Mouse (Mus musculus) cerebellum, adult 2 months (tissue): ENCODE measurements around the gene Dll1. TPM values are rescaled to one million over a fixed set of nuclear protein-coding genes. Genes with fewer than 3 reads are reported as not detected.

Experiments
- DNase-seq, 2 experiments: peaks; one replicate each; pipeline ENCODE4 v3.0.0; 2021
- H3K27ac ChIP-seq: fragments of 200-500 bp; 2 replicates; pipeline ENCODE4 v1.5.1; 2012; ENCODE audit warnings: low read length, control low read depth, inconsistent platforms; ENCODE audit not compliant: insufficient read depth
- H3K27me3 ChIP-seq: fragments of 200-500 bp; 2 replicates; pipeline ENCODE4 v1.6.1; 2012; ENCODE audit warnings: inconsistent platforms, mild to moderate bottlenecking, low read length, moderate library complexity; ENCODE audit not compliant: control insufficient read depth, insufficient read depth
- H3K4me1 ChIP-seq: fragments of 200-500 bp; 2 replicates; pipeline ENCODE4 v1.6.1; 2011; ENCODE audit warnings: low read length; ENCODE audit not compliant: control insufficient read depth, insufficient read depth
- H3K4me3 ChIP-seq: fragments of 200-500 bp; replicated peaks from 2 replicates; pipeline ENCODE3; 2011; ENCODE audit warnings: mild to moderate bottlenecking, low read depth, low read length, control low read depth; ENCODE audit not compliant: insufficient read depth
- CTCF ChIP-seq: fragments of 200-500 bp; IDR thresholded peaks from 2 replicates; pipeline ENCODE4 v1.5.1; 2011; ENCODE audit warnings: low read depth, mild to moderate bottlenecking, control low read depth, low read length, moderate library complexity, borderline replicate concordance; ENCODE audit not compliant: insufficient read depth
- POLR2A ChIP-seq: fragments of 200-500 bp; IDR thresholded peaks from 2 replicates; pipeline ENCODE4 v1.6.1; 2011; ENCODE audit warnings: low read length, control low read depth, borderline replicate concordance; ENCODE audit not compliant: insufficient read depth
- WGBS: fragments of 180-500 bp; shearing (Covaris S2); methylation state at CpG from one replicate; pipeline ENCODE4 v1.1.7; 2018; 5-methylcytosine and 5-hydroxymethylcytosine counted together
- polyA plus RNA-seq: library from polyadenylated mRNA; depleted of rRNA; stranded (reverse); fragments of >200 nt; gene quantifications from 2 replicates; pipeline ENCODE4 v1.2.3, GENCODE M21; 2012

Dll1 gene
- polyA plus RNA-seq, 1 experiment = 6.2 TPM

DNA sequence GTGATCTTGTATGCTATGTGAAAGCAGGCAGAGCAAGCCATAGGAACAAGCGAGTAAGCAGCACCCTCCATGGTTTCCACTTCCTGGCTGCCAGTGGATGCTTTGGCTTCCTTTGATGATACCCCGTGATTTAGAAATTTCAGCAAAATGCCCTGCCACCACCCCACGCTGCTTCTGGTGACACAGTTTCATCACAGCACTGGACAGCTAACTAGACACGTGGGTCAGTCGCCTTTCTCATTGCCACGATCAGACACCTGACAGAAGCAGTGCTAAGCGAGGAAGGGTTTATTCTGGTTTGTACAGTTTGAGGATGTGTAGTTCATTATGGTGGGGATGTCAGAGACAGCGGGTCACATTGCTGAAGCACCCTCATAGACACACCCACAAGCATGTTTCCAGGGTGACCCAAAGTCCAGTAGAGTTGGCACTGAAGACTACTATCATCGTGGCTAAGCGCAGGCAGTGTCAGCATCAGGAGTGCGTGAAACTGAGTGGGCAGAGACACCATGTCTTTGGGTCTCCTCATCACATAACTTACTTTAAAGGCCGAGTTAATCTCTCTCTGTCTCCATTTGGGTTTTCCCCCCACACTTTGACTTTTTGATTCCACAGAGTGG lies 40.0 kb upstream of the Dll1 start:
- WGBS = 92% methylated on average over 12 of the region's 12 CpGs

DNA sequence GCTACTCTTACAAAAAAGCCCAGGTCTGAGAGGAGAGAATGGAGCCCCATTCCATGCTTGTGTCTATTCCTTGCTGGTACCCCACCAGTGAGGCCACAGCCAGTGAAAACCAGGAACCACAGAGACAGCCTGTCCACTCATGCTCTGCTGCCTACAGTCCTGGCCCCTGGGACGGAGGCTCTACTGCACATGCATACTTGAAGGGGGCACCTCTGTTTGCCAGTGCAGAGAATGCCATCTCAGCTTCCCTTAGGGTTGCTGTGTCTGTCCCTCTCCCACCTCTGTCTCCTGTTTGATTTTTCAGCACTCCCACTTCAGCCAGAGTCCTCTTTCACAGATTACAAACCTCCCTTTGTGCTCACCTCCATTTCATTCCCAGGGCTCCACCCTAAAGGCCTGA lies 34.2 kb upstream of the Dll1 start:
- Histone ChIP-seq H3K27me3 (no peaks in the 10 kb centered on the region), H3K27ac (no peak overlapping the region), H3K4me3 (no peak overlapping the region), H3K4me1 (no peaks in the 10 kb centered on the region)
- DNase-seq = no peak
- TF ChIP-seq POLR2A (no peak), CTCF (no peak)
- 100% methylated on average over 1 of the region's 1 CpGs for WGBS

More for the DNA sequence above, 40.0 kb upstream of the Dll1 start:
- Histone ChIP-seq H3K27me3 (no peaks in the 10 kb centered on the region), H3K4me3 (no peak overlapping the region), H3K4me1 (no peaks in the 10 kb centered on the region), H3K27ac (no peak overlapping the region)
- DNase-seq = no peak
- TF ChIP-seq POLR2A = no peak
- TF ChIP-seq CTCF = no peak

DNA sequence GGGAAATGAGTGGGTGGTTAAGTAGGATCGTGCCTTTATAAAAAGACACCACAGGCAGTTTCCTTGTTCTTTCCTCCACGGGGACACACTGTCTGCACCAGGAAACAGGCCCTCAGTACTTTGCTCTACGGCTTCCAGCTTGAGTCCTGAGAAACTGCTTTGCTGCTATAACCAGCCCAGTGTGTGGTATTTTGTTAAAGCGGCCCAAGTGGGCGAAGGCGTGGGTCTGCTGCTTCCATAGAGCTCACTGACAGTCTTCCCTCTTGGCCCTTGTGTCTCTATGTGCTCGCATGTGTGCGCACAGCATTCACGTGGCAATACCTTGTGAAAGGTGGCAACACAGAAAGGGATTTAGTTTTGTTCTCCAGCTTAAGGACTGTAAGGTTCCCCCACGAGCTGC lies 32.6 kb upstream of the Dll1 start:
- no peak for DNase-seq
- no peaks in the 10 kb centered on the region for H3K4me1 ChIP-seq
- H3K4me3 ChIP-seq = no peak overlapping the region
- H3K27me3 ChIP-seq = no peaks in the 10 kb centered on the region
- WGBS = 91% methylated on average over 10 of the region's 10 CpGs
- TF ChIP-seq POLR2A (no peak), CTCF (no peak)
- 0 out of 2 replicates have a peak overlapping the region, but pooled peaks have one; percentile 21 for H3K27ac ChIP-seq

DNA sequence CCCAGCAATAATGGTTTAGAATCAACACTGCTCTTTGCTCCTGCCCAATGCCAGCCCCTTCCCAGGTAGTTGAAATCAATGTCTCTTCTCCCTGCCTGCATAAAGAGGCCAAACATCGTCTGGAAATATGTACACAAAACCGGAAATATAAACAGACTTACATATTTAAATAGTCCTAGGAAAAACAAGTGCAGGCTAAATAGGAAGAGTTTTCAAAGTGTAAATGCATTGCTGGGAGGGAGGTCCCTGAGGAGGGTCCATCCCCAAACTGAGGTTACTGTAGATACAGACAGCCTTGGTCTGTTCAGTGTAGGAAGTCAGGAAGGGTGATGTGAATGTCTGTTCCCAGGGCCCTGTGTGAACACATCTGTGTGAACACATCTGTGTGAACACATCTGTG lies 29.9 kb upstream of the Dll1 start:
- no peak for DNase-seq
- Histone ChIP-seq H3K27me3 (no peaks in the 10 kb centered on the region), H3K4me1 (no peaks in the 10 kb centered on the region), H3K4me3 (no peak overlapping the region), H3K27ac (no peak overlapping the region)
- 91% methylated on average over 2 of the region's 2 CpGs for WGBS
- no peak for TF ChIP-seq CTCF
- no peak for TF ChIP-seq POLR2A

DNA sequence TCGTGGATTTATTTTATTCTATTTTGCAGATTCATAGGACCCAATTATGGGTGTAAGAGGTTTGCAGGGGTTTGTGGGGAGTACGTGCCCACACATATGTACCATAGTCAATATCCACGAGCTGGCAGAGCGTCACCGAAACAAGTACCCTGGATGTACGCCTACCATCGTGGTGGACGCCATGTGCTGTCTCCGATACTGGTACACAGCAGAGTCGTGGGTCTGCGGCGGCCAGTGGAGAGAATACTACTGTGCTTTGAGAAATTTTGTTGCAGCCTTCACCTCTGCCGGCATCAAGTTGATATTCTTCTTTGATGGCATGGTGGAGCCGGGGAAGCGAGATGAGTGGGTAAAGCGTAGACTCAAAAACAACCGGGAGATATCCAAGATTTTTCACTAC lies 25.0 kb upstream of the Dll1 start:
- no peak overlapping the region for H3K27ac ChIP-seq
- H3K27me3 ChIP-seq = no peaks in the 10 kb centered on the region
- no peak for DNase-seq
- no peaks in the 10 kb centered on the region for H3K4me1 ChIP-seq
- WGBS = 97% methylated on average over 17 of the region's 17 CpGs
- no peak for TF ChIP-seq POLR2A
- TF ChIP-seq CTCF = no peak
- H3K4me3 ChIP-seq = no peak overlapping the region

DNA sequence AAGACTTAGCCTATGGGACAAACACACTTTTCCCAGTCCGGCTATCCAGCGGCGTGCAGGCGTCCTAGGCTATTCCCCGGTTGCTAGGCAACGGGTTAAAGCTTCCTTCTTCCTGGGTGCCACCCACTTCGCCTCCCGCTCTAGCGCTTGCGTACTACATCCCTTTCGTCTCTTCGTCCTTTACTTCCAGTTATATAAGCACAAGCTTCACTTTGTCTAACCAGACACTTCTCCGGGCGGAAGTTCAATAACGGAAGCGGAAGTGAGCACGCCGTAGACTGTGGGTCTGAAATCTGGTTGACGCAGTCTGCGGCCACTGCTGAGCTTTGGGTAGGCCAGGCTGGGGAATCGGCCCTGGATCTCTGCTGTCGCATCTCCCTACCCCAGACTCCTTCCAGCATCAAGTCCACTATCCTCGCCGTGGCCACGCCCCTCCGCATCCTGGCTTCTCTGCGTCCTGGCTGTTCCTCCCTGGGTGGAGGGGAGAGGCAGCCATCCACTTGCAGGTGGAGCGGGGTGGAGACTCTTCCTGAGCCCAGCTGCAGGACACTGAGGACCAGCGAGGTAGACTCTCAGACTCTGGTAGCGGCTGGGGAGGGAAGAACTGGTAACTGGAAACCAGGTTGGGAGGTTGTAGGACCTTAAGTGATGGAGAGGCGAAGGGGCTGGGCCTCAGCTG lies 19.5 kb upstream of the Dll1 start, which contains the start of gene Fam120b:
Gene Fam120b, plus strand, starts transcription at position 206 of the 679 bp plus-strand sequence.
- TF ChIP-seq CTCF (no peak), POLR2A (peak; percentile 73; the same call in 1 of the 2 replicates)
- no peaks in the 10 kb centered on the region; the same call in 1 of the 2 replicates for H3K27me3 ChIP-seq
- H3K4me3 ChIP-seq = peak within 1 kb of the TSS; percentile 66
- peak within 1 kb of the TSS; percentile 15; the same call in 1 of the 2 replicates for H3K27ac ChIP-seq
- no peaks in the 10 kb centered on the region for H3K4me1 ChIP-seq
- peak; percentile 87 to 92 for DNase-seq
- under 1% methylated on average over 31 of the region's 31 CpGs for WGBS

DNA sequence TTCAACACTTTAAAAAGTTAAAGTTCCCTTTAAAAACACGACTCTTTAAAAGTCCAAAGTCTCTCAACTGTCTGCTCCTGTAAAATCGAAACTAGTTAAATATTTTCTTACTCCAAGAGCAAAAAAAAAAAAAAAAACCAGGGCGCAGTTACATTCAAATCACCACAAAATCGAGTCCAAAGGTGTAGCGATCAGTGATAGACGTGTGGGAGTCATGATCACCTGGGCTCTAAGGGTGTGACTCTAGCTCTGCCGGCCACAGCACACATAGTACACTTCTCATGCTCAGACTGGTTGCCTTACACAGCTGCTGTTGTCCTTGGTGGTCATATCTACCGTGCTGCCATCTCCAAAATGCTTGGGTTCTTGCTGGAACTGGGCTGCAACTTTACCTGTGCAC lies 12.7 kb upstream of the Dll1 start:
- Histone ChIP-seq H3K4me3 (no peak overlapping the region), H3K27ac (no peak overlapping the region), H3K27me3 (no peaks in the 10 kb centered on the region; the same call in 1 of the 2 replicates), H3K4me1 (no peaks in the 10 kb centered on the region)
- no peak for DNase-seq
- WGBS = 75% methylated on average over 8 of the region's 8 CpGs
- TF ChIP-seq POLR2A (no peak), CTCF (no peak)

DNA sequence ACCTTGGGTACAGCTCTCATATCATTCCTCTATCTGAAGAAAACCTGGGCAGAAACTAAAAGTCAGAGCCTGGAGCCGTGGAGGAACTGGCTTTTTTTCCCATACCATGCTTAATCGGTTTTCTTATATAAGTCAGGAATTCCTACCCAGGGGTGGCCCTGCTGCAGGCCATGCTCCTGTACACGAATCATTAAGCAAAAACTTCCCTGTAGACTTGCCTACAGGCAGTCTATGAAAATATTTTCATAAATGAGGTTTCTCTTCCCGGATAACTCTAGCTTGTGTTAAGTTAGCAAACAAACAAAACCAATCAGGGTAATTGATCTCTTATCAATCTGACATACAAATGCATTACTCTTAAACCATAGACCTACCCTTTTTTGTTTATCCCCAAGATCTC lies 12.2 kb upstream of the Dll1 start:
- Histone ChIP-seq H3K4me3 (no peak overlapping the region), H3K4me1 (no peaks in the 10 kb centered on the region), H3K27ac (no peak overlapping the region), H3K27me3 (no peaks in the 10 kb centered on the region; the same call in 1 of the 2 replicates)
- no peak for DNase-seq
- no peak for TF ChIP-seq POLR2A
- TF ChIP-seq CTCF = no peak
- WGBS = 65% methylated on average over 4 of the region's 4 CpGs
